Mouse (Mus musculus) thymus, postnatal 0 days (tissue): ENCODE data around the gene 9130230L23Rik. TPM values are rescaled to one million over a fixed set of nuclear protein-coding genes. Genes with fewer than 3 reads are reported as not detected.
"Not testable (repeated sequence)": the region's sequence is repeated elsewhere in the genome, so short reads cannot be mapped to it uniquely, and the experiment has no call there.

ENCODE experiments used
- DNase-seq: peaks from one replicate; pipeline ENCODE4 v3.0.0-alpha.2; 2015; ENCODE audit warnings: low spot score
- polyA plus RNA-seq: library from polyadenylated mRNA; unstranded; fragments of >200 nt; fragmentation: Nextera tagmentation; extraction: Ambion mirVana; gene quantifications from 2 replicates; pipeline ENCODE4 v1.2.1, GENCODE M21; 2015

Gene 9130230L23Rik
- polyA plus RNA-seq, 1 experiment from 2014 or later = 1.0 TPM

DNA sequence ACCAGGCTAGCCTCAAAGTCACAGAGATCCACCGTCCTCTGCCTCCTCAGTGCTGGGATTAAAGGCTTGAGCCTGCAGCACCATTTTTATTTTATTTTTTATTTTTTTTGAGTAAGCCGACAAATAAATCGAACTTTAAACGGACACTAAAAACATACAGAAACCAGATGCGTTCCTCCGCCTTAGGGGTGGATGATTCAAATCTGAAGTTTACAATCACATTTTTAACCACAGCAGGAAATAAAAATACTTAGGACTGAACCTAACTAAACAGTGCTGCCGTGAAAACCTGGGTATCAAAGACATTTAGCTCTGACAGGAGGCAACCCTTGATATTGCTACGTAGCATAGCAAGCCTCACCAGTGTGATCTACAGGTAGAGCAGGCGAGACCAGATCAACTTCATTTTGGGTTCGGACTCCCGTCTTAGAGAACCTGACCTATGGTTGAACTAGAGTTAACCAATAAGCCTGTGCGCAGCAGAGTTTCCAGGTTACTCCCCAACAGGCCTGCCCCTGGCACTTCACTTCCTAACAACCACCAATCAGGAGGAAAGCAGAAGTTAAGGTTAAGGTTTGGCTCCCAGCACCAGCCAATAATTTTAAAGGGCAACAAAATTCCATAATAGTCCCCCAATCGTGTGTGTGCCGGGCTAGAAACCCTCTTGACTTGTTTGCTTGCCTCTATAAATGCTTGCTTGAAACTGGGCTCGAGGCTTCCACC is 4.3 kb upstream of the 9130230L23Rik start:
- DNase-seq = no peak

GRCm38 (mm10) chr5:66005041-66005678 is 1.1 kb upstream of the 9130230L23Rik start:
- no peak for DNase-seq

- DNase-seq = no peak
Observed at GRCm38 (mm10) chr5:66001232-66001631, 2.9 kb downstream of the 9130230L23Rik start.

DNA sequence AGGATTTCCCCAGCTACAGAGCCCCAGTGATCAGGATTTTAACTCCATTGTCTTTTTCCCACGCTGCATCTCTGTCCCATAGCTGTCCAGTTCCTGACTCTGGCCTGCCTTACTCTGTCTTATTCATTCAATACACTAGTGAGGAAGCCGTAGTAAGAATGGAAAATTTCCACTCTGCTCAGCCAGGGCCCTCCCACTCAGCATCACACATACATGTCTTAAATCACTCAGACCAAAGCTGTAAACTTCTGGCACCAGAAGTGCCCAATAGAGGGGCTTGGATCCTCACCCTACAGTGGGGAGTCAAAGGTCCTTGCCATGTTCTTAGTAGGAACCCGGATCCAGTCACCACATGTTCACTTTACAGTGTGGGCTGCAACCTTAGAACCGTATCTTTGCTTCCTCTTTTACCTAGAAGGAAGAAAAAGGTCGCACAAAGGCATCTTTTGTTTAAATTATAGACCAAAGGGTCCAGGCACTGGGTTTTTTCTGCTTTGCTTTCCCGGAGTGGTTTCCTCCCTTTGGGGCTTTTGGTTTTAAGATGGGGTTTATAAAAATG is 3.4 kb downstream of the 9130230L23Rik start:
- no peak for DNase-seq

GRCm38 (mm10) chr5:66000074-66000473 is 4.0 kb downstream of the 9130230L23Rik start:
- DNase-seq = no peak

DNA sequence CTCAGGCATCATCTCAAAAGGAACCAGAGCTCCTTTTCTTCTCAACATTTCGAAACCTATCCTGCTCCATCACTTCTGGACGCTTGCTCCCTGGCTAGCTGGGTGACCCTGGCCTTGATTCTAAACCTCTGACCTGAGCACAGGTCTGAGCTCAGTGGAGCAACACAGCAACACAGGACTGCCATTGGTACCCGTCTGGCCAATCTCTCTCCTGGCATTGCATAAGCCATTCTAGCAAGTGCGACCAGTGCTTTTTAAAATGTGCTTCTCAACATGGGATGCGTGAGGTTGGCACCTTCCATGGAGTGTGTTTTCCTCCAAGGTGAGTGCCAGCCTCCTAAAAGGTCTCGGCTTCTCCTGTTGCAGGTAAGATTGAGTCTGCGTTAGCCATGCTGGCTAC is 5.0 kb downstream of the 9130230L23Rik start:
- no peak for DNase-seq

- no peak for DNase-seq
Observed at GRCm38 (mm10) chr5:65997813-65998212, 6.3 kb downstream of the 9130230L23Rik start.

GRCm38 (mm10) chr5:65994643-65995042 is 9.4 kb downstream of the 9130230L23Rik start:
- DNase-seq = no peak

DNA sequence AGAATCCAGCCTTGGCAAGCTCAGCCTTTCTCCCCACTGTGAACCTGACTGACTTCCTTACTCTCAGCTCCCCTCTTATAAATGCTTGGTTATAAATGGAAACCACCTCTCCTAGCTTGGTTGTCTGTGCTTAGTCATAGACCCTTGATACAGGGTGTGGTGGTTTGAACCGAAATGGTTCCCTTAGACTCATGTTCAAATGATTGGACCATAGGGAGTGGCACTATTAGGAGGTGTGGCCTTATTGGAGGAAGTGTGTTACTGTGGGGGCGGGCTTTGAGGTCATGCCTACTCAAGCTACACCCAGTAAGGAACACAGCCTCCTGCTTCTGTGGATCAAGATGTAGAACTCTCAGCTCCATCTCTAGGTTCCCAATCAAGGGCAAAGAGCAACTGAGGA is 12.9 kb downstream of the 9130230L23Rik start:
- no peak for DNase-seq

DNA sequence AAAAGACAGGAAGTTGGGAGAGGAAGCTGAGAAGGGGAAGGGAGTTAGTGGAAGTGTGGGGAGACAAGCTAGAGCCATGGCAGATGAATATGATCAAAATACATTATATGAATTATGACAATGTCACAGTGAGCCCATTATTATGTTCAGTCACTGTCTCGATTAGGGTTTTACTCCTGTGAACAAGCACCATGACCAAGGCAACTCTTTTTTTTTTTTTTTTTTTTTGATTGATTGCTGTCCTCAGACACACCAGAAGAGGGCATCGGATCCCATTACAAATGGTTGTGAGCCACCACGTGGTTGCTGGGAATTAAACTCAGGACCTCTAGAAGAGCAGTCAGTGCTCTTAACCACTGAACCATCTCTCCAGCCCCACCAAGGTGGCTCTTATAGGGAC is 17.1 kb downstream of the 9130230L23Rik start:
- not testable (repeated sequence) for DNase-seq

GRCm38 (mm10) chr5:65986426-65986825 is 17.7 kb downstream of the 9130230L23Rik start:
- DNase-seq = no peak

- DNase-seq = no peak
Observed at GRCm38 (mm10) chr5:65975731-65976130, 28.4 kb downstream of the 9130230L23Rik start.

DNA sequence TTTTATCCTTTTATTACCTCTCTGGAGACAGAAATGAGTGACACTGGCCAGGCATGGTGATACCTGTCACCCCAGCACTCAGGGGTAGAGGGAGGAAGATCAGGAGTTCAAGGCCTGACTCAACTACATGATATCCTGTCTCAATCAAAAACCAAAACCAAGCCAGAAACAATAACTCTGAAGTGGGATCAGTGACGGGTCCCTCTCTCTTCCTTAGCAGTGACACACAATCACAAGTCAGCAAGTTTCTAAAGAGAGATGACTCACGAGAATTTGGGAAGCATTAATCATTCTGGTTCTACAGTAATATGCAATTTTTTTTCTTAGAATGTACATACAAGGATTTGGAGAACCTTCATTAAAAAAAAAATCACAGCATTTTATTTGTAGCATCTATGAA is 30.9 kb downstream of the 9130230L23Rik start:
- DNase-seq = no peak

DNA sequence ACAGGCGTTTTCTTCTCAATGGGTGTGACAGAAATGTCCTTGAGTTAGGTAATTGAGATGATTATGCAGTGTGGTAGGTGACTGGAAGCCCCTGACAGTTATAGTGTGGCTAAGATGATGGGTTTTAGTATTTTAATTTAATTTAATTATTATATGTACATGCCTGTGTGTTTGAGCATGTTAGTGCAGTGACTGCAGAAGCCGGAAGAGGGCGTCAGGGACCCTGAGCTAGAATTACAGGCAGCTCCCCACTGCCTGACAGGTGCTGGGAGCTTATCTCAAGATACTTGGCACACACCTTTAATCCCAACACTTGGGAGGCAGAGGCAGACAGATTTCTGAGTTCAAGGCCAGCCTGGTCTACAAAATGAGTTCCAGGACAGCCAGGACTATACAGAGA is 36.1 kb downstream of the 9130230L23Rik start:
- no peak for DNase-seq

GRCm38 (mm10) chr5:65967091-65967490 is 37.0 kb downstream of the 9130230L23Rik start:
- DNase-seq = no peak

DNA sequence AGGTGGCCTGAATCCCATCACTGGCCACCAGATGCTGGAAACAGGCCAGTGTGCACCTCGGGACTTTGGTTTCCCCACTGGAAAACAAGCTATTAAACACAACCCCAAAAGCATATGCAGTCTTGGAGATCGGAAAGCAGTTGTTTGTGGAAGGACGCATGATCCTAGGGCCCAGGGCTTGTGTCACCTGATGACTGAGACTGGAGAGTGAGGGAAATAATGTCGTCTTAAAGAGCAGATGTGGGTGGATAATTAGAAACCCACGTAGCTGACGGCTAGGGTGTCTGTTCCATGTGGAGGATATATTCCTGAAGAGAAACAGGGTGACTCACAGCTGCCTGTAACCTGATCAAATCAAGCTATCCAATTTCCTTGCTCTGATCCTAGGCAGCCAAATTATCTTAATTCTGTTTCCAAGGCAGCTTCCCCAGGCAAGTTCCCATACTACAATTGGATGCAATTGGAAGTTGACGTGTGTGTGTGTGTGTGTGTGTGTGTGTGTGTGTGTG is 38.3 kb downstream of the 9130230L23Rik start:
- no peak for DNase-seq

DNA sequence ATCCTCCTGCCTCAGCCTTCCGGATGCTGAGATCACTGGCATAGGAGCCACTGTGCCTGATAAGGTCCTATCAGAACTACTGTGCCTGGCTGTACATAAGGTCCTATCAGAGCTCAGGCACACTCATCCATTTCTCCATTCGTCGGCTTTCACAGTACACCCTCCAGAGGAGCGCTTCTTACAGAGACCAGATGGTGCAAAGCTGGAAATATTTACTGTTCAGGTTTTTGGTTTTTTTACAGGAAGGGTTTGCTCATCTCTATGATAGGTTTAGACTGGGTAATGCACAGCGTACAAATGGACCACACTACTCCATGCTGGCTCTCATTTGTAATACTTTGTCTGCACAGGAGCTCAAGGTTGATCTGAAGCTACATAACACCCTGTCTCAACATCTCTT is 40.8 kb downstream of the 9130230L23Rik start:
- DNase-seq = no peak

DNA sequence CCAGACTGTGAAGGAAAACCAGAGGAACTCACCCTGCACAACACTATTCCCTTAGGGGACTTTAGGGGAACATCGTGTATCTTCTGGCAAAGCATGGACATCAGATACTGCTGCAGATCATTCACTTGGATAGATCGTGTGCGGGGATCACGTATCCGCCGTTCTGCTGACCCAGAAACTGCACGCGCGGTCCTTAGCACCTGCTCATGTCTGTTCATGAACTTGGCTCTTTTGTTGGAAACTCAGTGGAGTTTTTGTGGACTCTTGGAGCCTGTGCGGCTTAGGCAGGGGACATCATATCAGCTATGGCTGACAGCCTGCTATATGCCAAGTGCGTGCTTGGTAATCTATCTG is 43.5 kb downstream of the 9130230L23Rik start:
- no peak for DNase-seq

GRCm38 (mm10) chr5:65959893-65960596 is 44.0 kb downstream of the 9130230L23Rik start:
- no peak for DNase-seq

GRCm38 (mm10) chr5:65958597-65958996 is 45.5 kb downstream of the 9130230L23Rik start:
- DNase-seq = peak; percentile 70

DNA sequence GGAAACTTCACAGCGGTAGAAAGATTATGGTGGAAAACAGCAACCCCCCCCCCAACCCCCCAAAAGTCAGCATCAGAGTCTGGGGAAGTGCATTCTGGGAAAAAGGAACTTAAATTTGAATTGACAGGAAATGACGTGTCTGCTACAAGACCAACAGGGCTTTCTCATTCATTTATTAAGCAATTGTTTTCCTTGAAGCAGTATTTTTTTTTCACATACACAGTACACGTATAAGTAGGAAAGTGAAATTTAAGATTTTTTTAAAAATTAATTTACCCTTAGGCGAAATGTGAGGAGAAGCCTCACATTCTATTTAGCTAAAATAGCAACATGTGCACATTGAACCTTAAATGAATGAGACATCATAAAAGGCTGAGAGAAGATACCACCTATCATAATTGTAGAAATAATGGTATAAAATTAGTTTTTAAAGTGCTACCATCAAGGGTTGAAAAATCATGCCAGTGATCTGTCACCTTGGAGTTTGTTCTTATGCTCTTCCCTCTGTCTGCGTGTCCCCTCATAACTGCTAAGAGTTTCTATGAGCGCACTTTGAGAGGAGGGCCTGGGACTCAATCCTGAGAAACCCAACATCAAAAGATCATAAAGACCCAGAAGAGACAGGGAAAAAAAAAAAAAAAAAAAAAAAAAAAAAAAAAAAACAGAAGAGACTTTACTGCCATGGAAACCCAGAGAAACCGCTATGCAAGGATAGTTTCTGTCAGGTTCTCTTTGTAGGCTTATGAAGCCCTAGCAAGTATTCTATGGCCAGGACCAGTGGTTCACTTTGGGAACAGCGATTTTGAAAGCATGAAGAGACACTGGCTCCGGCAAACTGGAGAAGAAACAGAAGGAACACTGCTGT is 47.7 kb downstream of the 9130230L23Rik start:
- no peak for DNase-seq
